Mouse (Mus musculus): ENCODE measurements around the gene Slc19a3.

The Slc19a3 gene

DNA sequence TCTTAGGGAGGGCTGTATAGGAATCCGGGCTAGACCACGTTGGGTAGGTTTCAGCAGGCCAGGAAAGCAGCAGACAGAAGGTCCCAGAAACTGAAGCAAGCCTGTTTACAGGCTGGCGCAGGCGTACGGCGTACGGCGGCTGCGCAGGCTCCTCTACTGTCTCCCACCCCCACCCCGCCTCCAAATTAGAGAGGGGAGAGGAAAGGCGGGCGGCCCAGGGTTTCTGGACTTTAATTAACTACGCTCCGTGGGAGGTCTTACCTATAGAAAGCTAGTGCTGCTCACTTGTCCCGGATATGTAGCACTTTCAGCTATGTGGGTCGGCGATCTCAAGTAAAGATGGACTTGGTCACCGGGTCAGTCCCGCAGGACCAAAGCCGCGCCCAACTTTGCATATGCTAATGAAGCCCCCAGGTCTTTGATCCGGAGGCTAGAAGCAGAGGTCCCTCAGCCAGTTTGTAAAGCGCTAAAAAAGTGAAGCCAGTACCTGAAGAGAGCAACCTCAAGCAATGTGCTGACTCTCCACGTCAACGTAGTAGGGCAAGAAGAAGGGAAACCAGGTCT is at the start of gene Slc19a3:
Gene Slc19a3, minus strand, starts transcription at position 340 of the 564 bp plus-strand sequence.
- DNase-seq (ENCODE audit: low read depth): no peak

DNA sequence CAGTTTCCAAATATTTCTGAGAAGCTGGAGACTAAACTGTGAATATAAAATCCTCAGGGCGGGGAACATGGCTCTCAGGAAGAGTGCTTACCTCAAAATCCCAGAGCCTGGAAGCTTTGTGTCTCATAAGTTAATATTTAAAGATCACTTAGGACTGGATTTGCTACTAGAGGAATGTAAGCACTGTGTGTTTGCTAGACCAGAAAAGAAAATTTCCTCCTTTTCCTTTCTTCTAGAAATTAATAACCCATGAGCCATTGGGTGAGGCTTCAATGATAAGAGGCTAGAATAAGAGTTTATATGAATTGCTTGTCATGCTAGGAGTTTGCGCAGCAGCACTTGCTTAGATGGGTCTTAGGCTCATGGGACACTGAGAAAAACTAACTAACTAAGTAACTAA is 46.5 kb upstream of the Slc19a3 start:
- DNase-seq (ENCODE audit: low read depth): no peak

DNA sequence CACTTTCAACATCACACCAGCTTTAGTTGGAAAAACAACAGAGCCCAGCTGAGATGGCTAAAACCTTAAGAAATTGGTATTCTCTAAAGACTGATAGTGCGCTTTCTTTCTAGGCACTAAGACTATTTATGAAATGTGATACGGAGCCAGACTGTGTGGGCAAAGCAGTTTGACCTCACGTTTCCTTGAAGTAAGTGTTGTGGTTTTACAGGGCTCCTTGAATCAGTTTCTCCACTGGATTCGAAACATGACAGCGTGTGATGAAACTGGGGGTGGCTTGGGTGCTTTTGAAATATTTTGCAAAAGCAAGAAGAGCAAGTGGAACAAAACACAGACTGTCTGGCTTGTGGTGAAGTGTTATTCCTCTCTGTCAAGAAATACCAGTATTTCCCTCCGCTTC is 38.8 kb upstream of the Slc19a3 start:
- DNase-seq (ENCODE audit: low read depth): no peak

DNA sequence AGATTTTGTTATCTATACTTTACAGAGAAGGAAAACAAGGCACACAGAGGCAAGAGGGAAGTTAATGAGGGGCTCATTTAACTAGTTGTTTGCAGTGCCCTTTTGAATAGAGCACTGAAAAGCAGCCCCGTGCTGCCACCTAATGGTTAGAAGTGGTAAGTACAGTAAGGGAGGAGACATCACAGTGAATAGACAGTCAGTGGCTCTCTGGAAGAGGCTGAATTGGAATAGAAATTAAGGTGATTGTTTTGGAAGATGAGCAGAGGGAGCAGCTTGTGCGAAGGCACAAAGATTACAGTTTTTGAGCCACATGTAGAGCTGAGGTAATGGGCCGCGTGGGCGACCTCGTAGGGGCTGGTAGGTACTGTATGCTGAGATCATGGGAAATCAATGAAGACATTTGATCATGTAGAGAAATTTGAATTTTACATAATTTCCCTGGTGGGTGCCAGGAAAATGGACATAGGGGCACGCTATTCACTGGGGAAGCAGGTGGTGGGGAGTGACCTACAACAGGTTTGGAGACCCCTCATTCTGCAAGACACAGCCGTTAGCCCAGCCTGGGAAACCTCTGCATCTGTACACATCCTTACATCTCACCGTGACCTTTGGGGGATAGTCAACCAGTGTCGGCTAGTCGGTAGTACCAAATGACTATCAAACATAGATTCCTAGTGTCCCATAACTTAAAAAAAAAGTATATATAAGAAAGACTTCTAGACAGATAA is 38.1 kb upstream of the Slc19a3 start:
- peak; percentile 32 for DNase-seq (ENCODE audit: low read depth)

DNA sequence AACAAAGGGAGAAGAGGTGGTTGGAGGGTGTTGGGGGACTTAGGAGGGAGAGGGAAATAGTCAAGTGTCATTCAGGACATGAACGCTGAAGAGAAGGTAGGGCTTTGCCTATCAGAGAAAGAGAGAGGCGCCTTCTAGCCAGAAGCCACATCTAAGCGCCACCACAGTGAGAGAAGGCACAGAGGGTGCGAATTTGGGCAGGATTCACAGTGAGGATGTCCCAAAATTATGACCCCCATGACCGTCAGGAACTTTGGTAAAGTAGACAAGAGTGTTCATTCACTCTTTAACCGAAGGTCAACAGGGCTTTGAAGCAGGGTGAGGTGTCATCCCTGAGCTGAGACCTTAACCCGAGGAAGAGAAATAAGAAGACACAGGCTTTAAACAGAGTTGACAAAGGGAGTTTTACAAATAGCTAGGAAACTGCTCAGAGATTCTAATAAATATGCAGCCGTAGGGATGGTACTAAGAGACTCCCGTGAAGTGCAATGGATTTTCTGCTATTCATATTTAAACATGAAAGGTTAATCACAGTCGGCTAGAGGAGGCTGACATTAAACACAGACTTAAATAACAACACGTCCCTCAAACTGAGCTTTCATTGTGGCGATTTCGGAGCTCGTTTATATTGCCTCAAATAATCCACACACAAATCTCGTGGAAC is 37.4 kb upstream of the Slc19a3 start:
- DNase-seq (ENCODE audit: low read depth): no peak

DNA sequence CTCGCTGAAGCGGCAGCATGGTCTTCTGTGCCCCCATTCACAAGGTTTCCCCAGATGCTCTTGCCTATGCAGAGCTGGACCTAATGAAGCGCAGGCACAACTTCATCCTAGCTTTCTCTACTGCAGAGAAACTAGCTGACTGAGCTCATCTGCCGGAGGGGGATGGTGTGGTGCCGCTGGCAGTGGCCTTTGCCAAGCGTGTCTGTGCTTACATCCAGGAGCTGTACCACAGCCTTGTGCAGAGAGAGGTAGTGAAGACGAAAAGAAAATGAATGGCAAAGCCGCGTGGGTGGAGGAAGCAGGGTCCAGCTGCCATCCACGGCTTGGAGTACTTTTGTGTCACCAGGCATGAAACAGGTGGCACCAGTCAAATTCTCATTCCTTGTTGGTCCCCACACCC is 29.0 kb upstream of the Slc19a3 start:
- DNase-seq (ENCODE audit: low read depth): no peak

DNA sequence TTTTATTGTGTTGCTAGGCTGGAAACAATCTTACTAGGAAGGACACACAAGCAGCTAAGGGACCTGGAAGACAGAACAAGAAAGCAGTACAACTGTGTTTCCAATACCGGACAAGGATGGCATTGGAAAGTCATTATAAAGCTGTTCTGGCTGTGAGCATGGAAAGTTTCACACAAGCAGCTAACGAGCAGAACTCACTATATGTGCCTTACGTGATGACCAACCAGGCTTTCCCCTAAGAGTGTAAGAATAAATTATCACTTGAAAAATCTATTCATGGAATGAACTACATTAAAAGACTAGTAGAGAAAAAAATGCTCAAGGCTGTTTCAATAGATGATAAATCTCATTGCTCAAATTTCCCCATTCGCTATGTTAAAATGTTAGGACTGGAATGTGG is 28.3 kb upstream of the Slc19a3 start:
- DNase-seq (ENCODE audit: low read depth): no peak

DNA sequence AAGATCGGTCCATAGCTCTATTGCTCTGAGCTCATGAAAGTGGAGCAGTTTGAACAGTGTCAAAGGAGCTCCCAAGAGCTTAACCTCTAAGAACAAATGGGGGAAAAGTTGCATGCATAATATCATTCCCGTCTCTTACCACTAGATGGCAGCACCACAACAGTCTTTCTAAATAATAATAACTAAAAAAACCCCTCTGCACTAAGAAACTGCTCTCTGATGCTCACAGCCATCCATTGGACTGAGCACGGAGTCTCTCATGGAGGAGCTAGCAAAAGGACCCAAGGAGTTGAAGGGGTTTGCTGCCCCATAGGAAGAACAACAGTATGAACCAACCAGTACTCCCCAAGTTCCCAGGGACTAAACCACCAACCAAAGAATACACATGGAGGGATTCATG is 26.6 kb upstream of the Slc19a3 start:
- peak; percentile 15 for DNase-seq (ENCODE audit: low read depth)

DNA sequence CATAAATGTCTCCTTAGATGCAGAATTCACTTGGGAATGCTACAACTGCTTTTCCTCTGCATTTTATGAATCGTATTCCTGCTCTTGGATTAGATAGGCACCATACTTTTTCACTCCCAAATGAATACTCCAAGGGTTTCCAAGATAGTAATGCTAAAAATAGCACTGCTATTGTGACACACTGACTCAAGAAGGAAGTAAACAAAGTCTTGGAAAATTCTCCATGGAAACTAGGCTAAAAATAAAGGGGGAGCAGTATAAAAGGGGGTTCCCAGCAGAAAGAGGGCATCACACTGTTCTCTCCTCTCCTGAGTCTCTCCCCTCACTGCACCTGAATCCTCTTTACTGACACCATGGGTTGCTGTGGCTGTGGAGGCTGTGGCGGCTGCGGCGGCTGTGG is 22.4 kb upstream of the Slc19a3 start, which contains the start of gene Krtap28-13:
Gene Krtap28-13, plus strand, starts transcription at position 288 of the 400 bp plus-strand sequence.
- no peak for DNase-seq (ENCODE audit: low read depth)

DNA sequence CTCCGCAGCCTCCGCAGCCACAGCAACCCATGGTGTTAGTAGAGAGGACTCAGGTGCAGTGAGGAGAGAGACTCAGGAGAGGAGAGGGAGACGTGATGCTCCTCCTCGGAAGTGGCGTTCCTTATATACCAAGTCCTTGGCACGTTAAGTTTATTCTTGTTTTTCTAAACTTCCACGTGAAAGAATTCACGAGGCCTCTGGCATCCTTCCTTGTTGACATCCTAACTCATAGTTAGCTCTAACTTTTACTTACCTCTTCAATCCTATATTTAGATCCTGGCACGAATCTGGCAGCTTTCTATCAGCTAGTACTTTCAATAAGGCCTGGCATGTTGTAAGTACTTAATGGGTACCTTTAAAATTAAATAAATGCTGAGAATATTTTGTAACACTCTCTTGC is 21.0 kb upstream of the Slc19a3 start, which contains the start of gene A030005K14Rik:
Gene A030005K14Rik, minus strand, starts transcription at position 101 of the 400 bp plus-strand sequence.
- DNase-seq (ENCODE audit: low read depth): no peak

DNA sequence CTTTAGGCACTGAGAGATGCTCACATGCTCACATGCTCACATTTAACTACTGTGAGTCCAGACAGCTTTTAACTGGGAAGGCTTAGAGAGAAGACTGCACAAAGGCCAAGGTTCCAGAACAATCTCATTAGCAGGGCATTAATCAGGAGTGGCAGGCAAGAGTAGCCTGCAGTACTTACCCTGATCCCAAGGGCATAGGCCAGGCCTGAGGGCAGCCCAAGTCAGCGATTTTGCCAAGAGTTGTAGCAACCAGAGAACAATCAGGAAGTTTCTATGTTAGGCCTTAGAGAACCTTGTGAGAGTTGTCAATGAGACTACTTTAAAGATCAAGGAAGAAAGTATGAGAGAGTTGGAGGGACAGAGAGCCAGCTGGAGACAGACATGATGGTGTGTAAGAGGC is 20.2 kb upstream of the Slc19a3 start:
- DNase-seq (ENCODE audit: low read depth): no peak

- no peak for DNase-seq (ENCODE audit: low read depth)
Measured at GRCm38 (mm10) chr1:83044882-83045427, 6.7 kb upstream of the Slc19a3 start, which contains the start of gene Gm47969. TSS of gene Gm47969 (plus strand) at chr1:83044932.

DNA sequence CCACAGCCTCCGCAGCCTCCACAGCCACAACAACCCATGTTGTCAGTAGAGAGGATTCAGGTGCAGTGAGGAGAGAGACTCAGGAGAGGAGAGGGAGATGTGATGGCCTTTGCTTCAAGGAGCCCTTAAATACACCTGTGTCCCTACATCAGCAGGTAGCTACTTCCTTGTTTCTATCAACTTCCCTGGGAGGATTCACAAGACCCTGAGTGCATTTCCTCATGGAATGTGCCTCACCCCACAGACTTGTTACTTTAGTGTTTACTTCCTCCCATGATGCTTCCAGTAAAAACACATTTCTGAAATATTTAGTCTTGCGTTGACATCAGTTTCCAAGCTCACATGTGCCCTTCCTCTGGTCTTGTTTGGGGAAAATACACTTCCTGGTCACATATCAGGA is 4.1 kb upstream of the Slc19a3 start, which contains the start of gene Krtap28-10:
Gene Krtap28-10, minus strand, starts transcription at position 101 of the 400 bp plus-strand sequence.
- no peak for DNase-seq (ENCODE audit: low read depth)

GRCm38 (mm10) chr1:83039080-83039479 is 832 bp upstream of the Slc19a3 start:
- DNase-seq (ENCODE audit: low read depth): no peak

DNA sequence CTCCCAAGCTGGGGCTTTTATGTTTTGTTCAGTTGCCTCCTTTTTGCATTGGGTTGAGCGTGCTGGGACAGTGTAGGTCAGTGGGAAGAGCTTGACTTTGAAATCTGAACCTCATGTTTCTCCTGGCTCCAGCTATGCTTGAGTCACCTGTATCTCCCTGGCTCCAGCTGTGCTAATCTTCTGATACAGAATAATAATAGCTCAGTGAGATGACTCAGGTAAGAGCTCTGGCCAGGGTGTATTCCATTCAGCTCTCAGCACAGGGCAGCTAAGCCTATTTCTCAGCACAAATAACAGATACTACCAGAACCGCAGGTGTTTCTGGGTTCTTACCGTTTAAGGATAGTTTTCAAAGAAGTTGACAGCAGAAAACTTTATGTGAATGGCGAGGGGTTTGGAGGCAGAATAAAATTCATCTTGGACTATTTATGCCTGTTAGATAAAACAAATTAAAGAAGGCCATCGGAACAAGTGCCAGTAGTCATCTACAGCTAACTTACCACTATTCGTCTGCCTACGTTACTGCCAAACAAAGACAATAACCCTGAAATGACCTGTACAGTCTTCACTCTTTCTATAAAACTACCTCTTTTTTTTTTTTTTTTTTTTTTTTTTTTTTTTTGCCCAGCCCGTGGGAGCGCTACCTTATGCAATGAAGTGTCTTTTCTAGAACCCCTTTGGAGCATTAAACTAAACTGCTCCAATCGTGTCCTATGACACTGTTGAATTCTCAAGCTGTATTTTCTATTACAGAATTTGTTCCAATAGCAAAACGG is 1.2 kb downstream of the Slc19a3 start:
- no peak for DNase-seq (ENCODE audit: low read depth)

- no peak for DNase-seq (ENCODE audit: low read depth)
Measured at GRCm38 (mm10) chr1:83034509-83034908, 3.7 kb downstream of the Slc19a3 start.

DNA sequence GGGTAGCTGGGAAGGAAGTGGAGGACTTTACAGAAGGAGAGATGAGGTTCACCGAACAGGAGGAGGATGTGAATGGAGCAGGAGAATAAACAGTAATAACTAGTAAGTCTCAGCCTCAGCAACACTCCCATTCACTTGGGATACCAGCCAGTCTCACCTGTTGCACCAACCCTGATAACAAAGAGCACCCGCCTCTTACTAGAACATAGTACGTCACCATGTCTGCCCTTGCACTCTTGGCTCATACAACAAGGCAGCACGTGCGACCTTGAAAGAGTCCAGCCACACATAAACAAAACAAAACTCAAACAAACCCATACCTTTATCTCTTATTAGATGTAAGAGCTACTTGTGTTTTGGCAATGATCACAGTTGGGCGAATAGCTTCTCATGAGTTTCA is 5.7 kb downstream of the Slc19a3 start:
- DNase-seq (ENCODE audit: low read depth): no peak

DNA sequence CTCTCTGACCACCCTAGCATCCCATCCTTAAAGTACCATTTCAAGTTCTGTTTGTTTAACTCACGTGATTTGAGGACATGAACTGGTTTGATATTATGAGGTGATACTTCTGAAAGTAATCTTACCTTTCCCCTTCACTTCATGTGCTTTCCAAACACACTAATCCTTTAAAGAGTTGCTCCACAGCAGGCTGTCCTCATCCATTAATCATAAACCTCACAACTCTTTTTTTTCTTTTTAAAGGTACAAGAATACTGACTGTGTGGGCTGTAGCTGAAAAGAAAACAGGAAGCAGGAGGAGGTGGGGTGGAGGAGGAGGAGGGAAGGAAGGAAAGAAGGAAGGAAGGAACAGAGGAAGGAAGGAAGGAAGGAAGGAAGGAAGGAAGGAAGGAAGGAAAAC is 6.3 kb downstream of the Slc19a3 start:
- no peak for DNase-seq (ENCODE audit: low read depth)

GRCm38 (mm10) chr1:83016556-83016955 is 21.7 kb downstream of the Slc19a3 start:
- no peak for DNase-seq (ENCODE audit: low read depth)

DNA sequence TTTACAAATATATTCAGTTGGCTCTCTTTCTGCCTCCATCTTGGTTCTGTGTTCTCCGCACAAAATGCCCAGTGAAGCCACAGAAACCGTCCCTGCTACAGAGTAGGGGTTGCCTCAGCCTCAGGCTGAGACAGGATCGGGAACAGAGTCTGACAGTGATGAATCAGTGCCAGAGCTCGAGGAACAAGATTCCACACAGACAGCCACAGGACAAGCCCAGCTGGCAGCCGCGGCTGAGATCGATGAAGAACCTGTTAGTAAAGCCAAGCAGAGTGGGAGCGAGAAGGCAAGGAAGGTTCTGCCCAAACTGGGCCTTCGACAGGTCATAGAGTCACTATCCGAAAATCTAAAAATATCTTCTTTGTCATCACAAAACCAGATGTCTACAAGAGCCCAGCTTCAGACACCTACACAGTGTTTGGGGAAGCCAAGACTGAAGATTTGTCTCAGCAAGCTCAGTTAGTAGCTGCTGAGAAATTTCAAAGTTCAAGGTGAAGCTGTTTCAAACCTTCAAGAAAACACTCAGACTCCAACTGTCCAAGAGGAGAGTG is 22.8 kb downstream of the Slc19a3 start:
- DNase-seq (ENCODE audit: low read depth): no peak

GRCm38 (mm10) chr1:83014477-83014876 is 23.8 kb downstream of the Slc19a3 start:
- no peak for DNase-seq (ENCODE audit: low read depth)

- no peak for DNase-seq (ENCODE audit: low read depth)
Measured at GRCm38 (mm10) chr1:83007471-83007870, 30.8 kb downstream of the Slc19a3 start.
